ENCODE assay signal across 8 mouse cellular contexts in genomic region chr19:55877404-55877915, GRCm38 (mm10).
DNase-seq lines count a peak whose midpoint lies in the region; ATAC-seq and TF ChIP-seq lines count a peak whose summit lies in the region.

No protein-coding gene starts in this region.

- no peak overlapping the region for H3K27ac ChIP-seq in kidney, embryonic 16.5 days (ENCODE audit: low read length)
- no peak overlapping the region for H3K27ac ChIP-seq in liver, embryonic 14.5 days
- no peak overlapping the region for H3K27ac ChIP-seq in neural tube, embryonic 13.5 days (replicated peaks)

- H3K36me3 ChIP-seq in kidney, embryonic 16.5 days (ENCODE audit: insufficient read depth, low read length), result no peaks in the 10 kb centered on the region
- H3K36me3 ChIP-seq in liver, embryonic 14.5 days (replicated peaks; ENCODE audit: control insufficient read depth, insufficient read depth, low read depth), result no peaks in the 10 kb centered on the region
- H3K36me3 ChIP-seq in neural tube, embryonic 13.5 days, result no peaks in the 10 kb centered on the region

- no peak for TF ChIP-seq EP300 in liver, embryonic 14.5 days (IDR thresholded peaks at IDR 0.05; ENCODE audit: low read depth)

- peak; percentile 85 for ATAC-seq in granulocyte monocyte progenitor cell, adult 5-6 weeks (replicated peaks; ENCODE audit: poor library complexity, severe bottlenecking)
- peak; percentile 61 for ATAC-seq in kidney, embryonic 16.5 days (ENCODE audit: low FRiP score, low TSS enrichment)
- no peak for ATAC-seq in liver, embryonic 14.5 days (ENCODE audit: insufficient read depth)
- ATAC-seq in neural tube, embryonic 13.5 days (ENCODE audit: low read depth), result peak; percentile 87

- no peak overlapping the region for H3K9ac ChIP-seq in kidney, embryonic 16.5 days (replicated peaks; ENCODE audit: low read length)
- H3K9ac ChIP-seq in liver, embryonic 14.5 days (replicated peaks), result no peak overlapping the region
- no peak overlapping the region for H3K9ac ChIP-seq in neural tube, embryonic 13.5 days

- H3K4me3 ChIP-seq in kidney, embryonic 16.5 days (ENCODE audit: low read length), result no peak overlapping the region
- H3K4me3 ChIP-seq in liver, embryonic 14.5 days (ENCODE audit: insufficient read depth in 1 of 2, low read depth in 2 of 2, low read length in 2 of 2), result no peak overlapping the region
- no peak overlapping the region for H3K4me3 ChIP-seq in neural tube, embryonic 13.5 days

- no peaks in the 10 kb centered on the region for H3K9me3 ChIP-seq in kidney, embryonic 16.5 days (ENCODE audit: low read length)
- no peaks in the 10 kb centered on the region for H3K9me3 ChIP-seq in liver, embryonic 14.5 days (ENCODE audit: control insufficient read depth, low read length)
- H3K9me3 ChIP-seq in neural tube, embryonic 13.5 days, result no peaks in the 10 kb centered on the region

- TF ChIP-seq CTCF in liver, embryonic 14.5 days (IDR thresholded peaks at IDR 0.05; ENCODE audit: low read depth), result peak; percentile 94

- H3K27me3 ChIP-seq in kidney, embryonic 16.5 days (ENCODE audit: insufficient read depth, low read length), result no peaks in the 10 kb centered on the region
- H3K27me3 ChIP-seq in liver, embryonic 14.5 days (ENCODE audit: control insufficient read depth, insufficient read depth, low read length), result no peaks in the 10 kb centered on the region
- H3K27me3 ChIP-seq in neural tube, embryonic 13.5 days, result 0 out of 2 replicates have a peak, but pooled peaks cover 6% of the 10 kb centered on the region

- 0 out of 2 replicates have a peak, but pooled peaks cover 3% of the 10 kb centered on the region for H3K4me1 ChIP-seq in kidney, embryonic 16.5 days (ENCODE audit: insufficient read depth, low read length)
- H3K4me1 ChIP-seq in liver, embryonic 14.5 days (replicated peaks; ENCODE audit: control insufficient read depth in 2 of 2, insufficient read depth in 2 of 2, low read length in 1 of 2), result 0 out of 4 replicates have a peak, but pooled peaks cover 0 to 4% of the 10 kb centered on the region in 2 experiments
- H3K4me1 ChIP-seq in neural tube, embryonic 13.5 days (replicated peaks), result peaks cover 25% of the 10 kb centered on the region

- 49% methylated on average over 7 of the region's 7 CpGs for WGBS in kidney, embryonic 16.5 days
- WGBS in liver, embryonic 14.5 days (ENCODE audit: insufficient replicate concordance), result 56% methylated on average over 7 of the region's 7 CpGs
- 9% methylated on average over 7 of the region's 7 CpGs for WGBS in neural tube, embryonic 13.5 days

- H3K4me2 ChIP-seq in kidney, embryonic 16.5 days (replicated peaks; ENCODE audit: low read depth, low read length), result no peak overlapping the region
- H3K4me2 ChIP-seq in liver, embryonic 14.5 days (ENCODE audit: low read depth), result no peak overlapping the region
- H3K4me2 ChIP-seq in neural tube, embryonic 13.5 days, result no peak overlapping the region

- peak; percentile 66 for DNase-seq in 416B (ENCODE audit: low read depth)
- DNase-seq in adrenal gland, adult 18-20 months (ENCODE audit: low spot score in 2 of 2), result peak; percentile 74 to 77
- DNase-seq in embryo, embryonic 9.5 days (ENCODE audit: extremely low spot score), result peak; percentile 76
- DNase-seq in liver, embryonic 14.5 days (ENCODE audit: low read depth in 3 of 3, low spot score in 3 of 3), result no peak
- peak; percentile 83 for DNase-seq in testis, postnatal 10 days (ENCODE audit: low spot score)

Comparison
In these comparisons a context has a peak if more than half of its experiments do, and no peak if none do; other contexts are left out.
1. DNase-seq: peak in 416B (single experiment), adrenal gland, adult 18-20 months (2 of 2), embryo, embryonic 9.5 days (single experiment) and testis, postnatal 10 days (single experiment); none in liver, embryonic 14.5 days (0 of 3).